7 mouse cellular contexts compared by ENCODE assay signal in the genomic region with DNA sequence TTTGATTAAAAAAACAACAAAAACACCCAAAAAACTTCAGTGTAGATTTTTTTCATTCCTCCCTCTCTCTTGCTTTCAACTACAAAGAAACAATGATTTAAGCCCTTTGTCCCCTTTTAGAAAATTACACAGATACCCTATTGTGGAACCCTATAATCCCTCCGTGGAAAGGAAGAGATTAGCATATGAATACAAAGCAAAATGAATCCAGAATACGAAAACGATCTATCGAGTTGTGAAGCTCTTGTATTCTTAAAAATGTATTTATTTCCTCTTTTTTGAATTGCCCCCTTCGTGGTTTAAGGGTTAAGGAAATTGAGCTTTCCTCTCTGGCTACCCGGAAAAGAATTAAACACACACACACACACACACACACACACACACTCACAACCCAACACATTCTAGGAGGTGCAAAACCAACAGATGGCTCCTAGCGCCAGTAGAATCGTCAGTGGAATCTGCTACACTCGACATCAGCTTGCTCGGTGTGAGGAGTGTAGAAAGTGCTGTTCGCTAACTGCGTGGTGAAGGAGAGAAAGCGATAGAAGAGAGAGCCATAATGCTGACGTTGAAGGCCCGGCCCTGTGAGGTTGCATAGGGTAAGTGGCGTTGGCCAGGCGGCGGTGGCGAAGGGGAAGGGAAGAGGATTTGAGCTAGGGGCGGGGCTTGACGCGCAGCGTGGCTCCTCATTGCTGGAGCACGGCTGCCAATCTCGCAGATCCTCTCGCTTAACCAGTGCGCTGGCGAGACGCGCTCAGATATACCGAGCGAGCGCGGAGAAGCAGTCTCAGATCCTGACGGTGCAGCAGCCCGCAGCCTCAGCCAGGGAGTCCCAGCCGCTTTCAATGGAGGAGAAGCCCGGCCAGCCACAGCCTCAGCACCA. TPM values are rescaled to one million over a fixed set of nuclear protein-coding genes. Genes with fewer than 3 reads are reported as not detected.
DNase-seq lines count a peak whose midpoint lies in the region; ATAC-seq lines count a peak whose summit lies in the region.

TSS of gene Nufip2 (plus strand) at position 773 of the 883 bp plus-strand sequence.

- no peaks in the 10 kb centered on the region for H3K27me3 ChIP-seq in embryonic facial prominence, embryonic 12.5 days
- no peaks in the 10 kb centered on the region for H3K27me3 ChIP-seq in limb, embryonic 11.5 days (ENCODE audit: control insufficient read depth, insufficient read depth, low read length)
- H3K27me3 ChIP-seq in midbrain, embryonic 14.5 days (ENCODE audit: control insufficient read depth, insufficient read depth, low read length), result no peaks in the 10 kb centered on the region

- peak within 1 kb of the TSS; percentile 98 for H3K9ac ChIP-seq in embryonic facial prominence, embryonic 12.5 days
- peak within 1 kb of the TSS; percentile 89 for H3K9ac ChIP-seq in limb, embryonic 11.5 days (ENCODE audit: low read length)
- peak within 1 kb of the TSS; percentile 93 for H3K9ac ChIP-seq in midbrain, embryonic 14.5 days (replicated peaks; ENCODE audit: low read length)

- peak within 1 kb of the TSS; percentile 75 for H3K4me2 ChIP-seq in embryonic facial prominence, embryonic 12.5 days (replicated peaks)
- H3K4me2 ChIP-seq in limb, embryonic 11.5 days (ENCODE audit: low read depth, severe bottlenecking), result peak within 1 kb of the TSS; percentile 64
- H3K4me2 ChIP-seq in midbrain, embryonic 14.5 days (ENCODE audit: low read length), result peak within 1 kb of the TSS; percentile 72

- under 1% methylated on average over 38 of the region's 38 CpGs for WGBS in embryonic facial prominence, embryonic 12.5 days
- WGBS in limb, embryonic 11.5 days, result 1% methylated on average over 38 of the region's 38 CpGs
- WGBS in midbrain, embryonic 14.5 days, result under 1% methylated on average over 38 of the region's 38 CpGs

- H3K4me3 ChIP-seq in embryonic facial prominence, embryonic 12.5 days, result peak within 1 kb of the TSS; percentile 99
- H3K4me3 ChIP-seq in limb, embryonic 11.5 days (ENCODE audit: low read depth, low read length), result peak within 1 kb of the TSS; percentile 91
- peak within 1 kb of the TSS; percentile 96 for H3K4me3 ChIP-seq in midbrain, embryonic 14.5 days (replicated peaks; ENCODE audit: low read depth, low read length)

- peak within 1 kb of the TSS; percentile 99 for H3K27ac ChIP-seq in embryonic facial prominence, embryonic 12.5 days
- peak within 1 kb of the TSS; percentile 94 for H3K27ac ChIP-seq in limb, embryonic 11.5 days (replicated peaks; ENCODE audit: low read depth, low read length)
- H3K27ac ChIP-seq in midbrain, embryonic 14.5 days (replicated peaks; ENCODE audit: low read depth, low read length), result peak within 1 kb of the TSS; percentile 96

- DNase-seq in adrenal gland, postnatal 25 days, result peak; percentile 99
- peak; percentile 100 for DNase-seq in heart, adult 11 months
- DNase-seq in kidney, adult 18-20 months, result peak; percentile 99
- DNase-seq in limb, embryonic 11.5 days (ENCODE audit: low spot score), result peak; percentile 98
- DNase-seq in midbrain, embryonic 14.5 days, result peak; percentile 99
- DNase-seq in spleen, adult 18-20 months, result peak; percentile 98 to 99

- ATAC-seq in embryonic facial prominence, embryonic 12.5 days (ENCODE audit: insufficient number of reproducible peaks, insufficient read depth, low FRiP score, low TSS enrichment), result peak; percentile 99
- peak; percentile 98 for ATAC-seq in limb, embryonic 11.5 days (ENCODE audit: insufficient number of reproducible peaks, low FRiP score, low TSS enrichment, low read depth)
- ATAC-seq in midbrain, embryonic 14.5 days (ENCODE audit: low FRiP score, low TSS enrichment), result peak; percentile 98

- H3K4me1 ChIP-seq in embryonic facial prominence, embryonic 12.5 days, result peaks cover 7% of the 10 kb centered on the region
- H3K4me1 ChIP-seq in limb, embryonic 11.5 days (ENCODE audit: control insufficient read depth, insufficient read depth, low read length), result peaks cover 4% of the 10 kb centered on the region; the same call in 1 of the 2 replicates
- H3K4me1 ChIP-seq in midbrain, embryonic 14.5 days (ENCODE audit: control insufficient read depth, insufficient read depth, low read length), result peaks cover 10% of the 10 kb centered on the region

- H3K9me3 ChIP-seq in embryonic facial prominence, embryonic 12.5 days, result no peaks in the 10 kb centered on the region
- no peaks in the 10 kb centered on the region for H3K9me3 ChIP-seq in limb, embryonic 11.5 days (ENCODE audit: control insufficient read depth, low read length)
- no peaks in the 10 kb centered on the region for H3K9me3 ChIP-seq in midbrain, embryonic 14.5 days (ENCODE audit: control insufficient read depth, low read length)

- H3K36me3 ChIP-seq in embryonic facial prominence, embryonic 12.5 days, result no peaks in the 10 kb centered on the region
- no peaks in the 10 kb centered on the region; the same call in 1 of the 2 replicates for H3K36me3 ChIP-seq in limb, embryonic 11.5 days (ENCODE audit: control insufficient read depth, insufficient read depth, low read length)
- no peaks in the 10 kb centered on the region for H3K36me3 ChIP-seq in midbrain, embryonic 14.5 days (ENCODE audit: control insufficient read depth, insufficient read depth, low read length)

RNA-seq across cellular contexts. Expression of gene Nufip2, which starts in this region (rescaled TPM):
- 92.9 and 94.1 TPM in 2 replicates for total RNA-seq in adrenal gland, postnatal 25 days (2021)
- polyA plus RNA-seq in embryonic facial prominence, embryonic 12.5 days (2016; fragmentation: Nextera tagmentation; extraction: Ambion mirVana), result 5.1 and 5.6 TPM in 2 replicates
- polyA plus RNA-seq in limb, embryonic 11.5 days (2014; fragmentation: Nextera tagmentation; extraction: Ambion mirVana), result 4.6 and 5.7 TPM in 2 replicates
- polyA plus RNA-seq in midbrain, embryonic 14.5 days (2014; fragmentation: Nextera tagmentation; extraction: Ambion mirVana), result 6.2 and 6.8 TPM in 2 replicates

Comparison
In these comparisons a context has a peak if more than half of its experiments do, and no peak if none do; other contexts are left out.
1. Peak in every context shown above with its lines: DNase-seq, ATAC-seq, H3K4me3 ChIP-seq and H3K27ac ChIP-seq.